Mouse (Mus musculus) ES-Bruce4 (cell line): ENCODE results near the gene Taar8a.
A peak's percentile ranks its signal among the peaks of the same experiment; 100 is the strongest.

Experiments
- CTCF ChIP-seq: IDR thresholded peaks from one replicate; pipeline ENCODE4 v1.8.1; 2011; ENCODE audit warnings: low read depth, low read length
- EP300 ChIP-seq: IDR thresholded peaks from 2 replicates; pipeline ENCODE4 v1.6.1; 2011; ENCODE audit warnings: low read depth, low read length; ENCODE audit not compliant: insufficient read depth
- POLR2A ChIP-seq: IDR thresholded peaks from one replicate; pipeline ENCODE4 v1.8.1; 2011; ENCODE audit warnings: low read length; ENCODE audit not compliant: insufficient read depth

GRCm38 (mm10) chr10:24080166-24080565, 3.9 kb downstream of the Taar8a start:
- TF ChIP-seq CTCF, result peak; percentile 15
- TF ChIP-seq POLR2A, result no peak
- TF ChIP-seq EP300, result no peak
